Mouse (Mus musculus): Measurements from ENCODE around the gene Pxmp4.

The Pxmp4 gene

GRCm38 (mm10) chr2:154539720-154540119 lies 63.8 kb downstream of the Pxmp4 start:
- peak; percentile 54 for DNase-seq

GRCm38 (mm10) chr2:154538710-154539109 lies 64.8 kb downstream of the Pxmp4 start:
- DNase-seq, result no peak

GRCm38 (mm10) chr2:154538310-154538709 lies 65.2 kb downstream of the Pxmp4 start:
- no peak for DNase-seq

All from kidney, postnatal 14 days (tissue).